Mouse (Mus musculus): Measurements from ENCODE around the gene Ifi206.
"Not testable (repeated sequence)": the region's sequence is repeated elsewhere in the genome, so short reads cannot be mapped to it uniquely, and the experiment has no call there.

- TF ChIP-seq USF1 (IDR thresholded peaks at IDR 0.05; ENCODE audit: low read depth); CTCF (IDR thresholded peaks at IDR 0.05; ENCODE audit: control insufficient read depth, insufficient read depth, insufficient read length); MYOG (IDR thresholded peaks at IDR 0.05; ENCODE audit: control insufficient read depth, extremely low read depth, insufficient read length); CEBPB (IDR thresholded peaks at IDR 0.05; ENCODE audit: low read depth); MYOD1 (IDR thresholded peaks at IDR 0.05; ENCODE audit: control insufficient read depth, insufficient read length, low read depth); MAX (IDR thresholded peaks at IDR 0.05): not testable (repeated sequence)
Observed at GRCm38 (mm10) chr1:173491483-173491882, 642 bp upstream of the Ifi206 start.
